Mouse (Mus musculus): Measurements from ENCODE around the gene Ddx60. TPM values are rescaled to one million over a fixed set of nuclear protein-coding genes. Genes with fewer than 3 reads are reported as not detected.
A peak's percentile ranks its signal among the peaks of the same experiment; 100 is the strongest.

The Ddx60 gene
- 0.42 and 0.43 TPM in 2 replicates for polyA plus RNA-seq (2015; fragmentation: Nextera tagmentation; extraction: Ambion mirVana)

DNA sequence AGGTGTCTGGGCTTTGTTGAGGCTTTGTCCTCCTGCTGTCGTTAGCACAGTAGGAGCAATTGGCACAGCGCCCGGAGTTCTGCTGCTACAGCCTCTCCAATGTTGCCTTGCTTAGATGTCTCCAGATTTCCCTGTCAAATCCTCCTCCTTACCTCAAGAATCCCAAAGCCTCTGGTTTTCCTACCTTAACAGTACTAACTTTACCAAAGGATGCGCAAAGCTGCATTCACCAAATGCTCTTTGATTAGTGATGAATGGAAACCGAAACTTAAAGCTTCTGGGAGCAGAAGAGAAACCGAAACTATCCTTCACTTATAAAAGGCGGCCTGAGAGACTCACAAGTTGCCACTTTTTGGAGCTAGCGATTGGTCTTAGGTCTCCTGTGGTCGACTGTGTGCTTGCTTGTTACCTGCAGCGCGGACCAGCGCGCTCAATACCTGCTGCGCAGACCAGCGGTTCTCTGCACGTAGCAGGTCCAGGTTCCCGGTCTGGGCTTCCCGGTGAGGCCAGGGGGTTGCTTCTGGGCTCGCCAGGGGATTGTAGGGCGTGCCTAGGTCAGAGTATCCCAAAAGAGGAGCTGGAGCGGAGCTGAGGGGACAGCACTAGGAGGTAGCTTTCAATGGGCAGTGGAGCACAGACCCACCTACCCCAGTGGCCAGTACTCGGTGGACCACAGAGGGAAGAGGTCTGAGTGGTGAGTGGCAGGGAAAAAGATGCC is at the start of gene Ddx60:
Gene Ddx60, plus strand, starts transcription at position 311 of the 718 bp plus-strand sequence.
- peaks cover 4% of the 10 kb centered on the region; the same call in 1 of the 2 replicates for H3K4me1 ChIP-seq
- H3K4me2 ChIP-seq (replicated peaks): peak within 1 kb of the TSS; percentile 84
- peak; percentile 51; the same call in 1 of the 2 replicates for ATAC-seq (ENCODE audit: low FRiP score, low read depth)
- WGBS: 9% methylated on average over 22 of the region's 22 CpGs
- peak within 1 kb of the TSS; percentile 54 for H3K4me3 ChIP-seq
- H3K9ac ChIP-seq: peak within 1 kb of the TSS; percentile 60
- H3K9me3 ChIP-seq: no peaks in the 10 kb centered on the region
- no peak within 1 kb of the TSS for H3K27ac ChIP-seq
- peaks cover 6% of the 10 kb centered on the region; the same call in 1 of the 2 replicates for H3K27me3 ChIP-seq
- H3K36me3 ChIP-seq: no peaks in the 10 kb centered on the region

DNA sequence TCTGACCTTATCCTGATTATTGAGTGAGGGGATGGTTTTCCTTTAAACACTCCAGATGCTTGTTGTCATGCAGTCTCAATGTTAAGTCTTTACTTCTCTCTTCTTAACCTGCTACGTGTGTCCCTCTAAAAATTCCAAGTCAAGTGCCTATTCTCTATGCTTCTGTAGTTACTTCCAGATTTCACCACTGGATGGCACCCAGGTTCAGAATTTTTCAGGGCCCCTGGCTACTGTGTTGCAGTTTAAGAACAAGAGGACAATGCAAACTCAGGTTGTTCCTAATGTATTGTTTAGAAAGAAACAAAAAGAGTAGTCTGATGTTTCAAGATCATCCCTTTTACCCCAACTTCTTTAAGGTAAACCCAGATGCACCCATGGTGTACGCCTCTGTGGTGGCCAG is 33.8 kb upstream of the Ddx60 start:
- H3K36me3 ChIP-seq: no peaks in the 10 kb centered on the region
- peak; percentile 66; the same call in 1 of the 2 replicates for ATAC-seq (ENCODE audit: low FRiP score, low read depth)
- H3K9me3 ChIP-seq: no peaks in the 10 kb centered on the region
- WGBS: 57% methylated on average over 2 of the region's 2 CpGs
- no peak overlapping the region for H3K9ac ChIP-seq
- no peaks in the 10 kb centered on the region for H3K27me3 ChIP-seq
- no peaks in the 10 kb centered on the region for H3K4me1 ChIP-seq
- no peak overlapping the region for H3K4me3 ChIP-seq
- H3K27ac ChIP-seq: no peak overlapping the region
- H3K4me2 ChIP-seq (replicated peaks): no peak overlapping the region

- Histone ChIP-seq H3K4me1 (no peaks in the 10 kb centered on the region), H3K27me3 (no peaks in the 10 kb centered on the region), H3K36me3 (no peaks in the 10 kb centered on the region), H3K27ac (no peak overlapping the region), H3K4me3 (no peak overlapping the region), H3K4me2 (replicated peaks) (no peak overlapping the region), H3K9ac (no peak overlapping the region), H3K9me3 (no peaks in the 10 kb centered on the region)
- no peak for ATAC-seq (ENCODE audit: low FRiP score, low read depth)
- 85% methylated on average over 1 of the region's 1 CpGs for WGBS
Observed at GRCm38 (mm10) chr8:61896742-61897141, 31.1 kb upstream of the Ddx60 start.

DNA sequence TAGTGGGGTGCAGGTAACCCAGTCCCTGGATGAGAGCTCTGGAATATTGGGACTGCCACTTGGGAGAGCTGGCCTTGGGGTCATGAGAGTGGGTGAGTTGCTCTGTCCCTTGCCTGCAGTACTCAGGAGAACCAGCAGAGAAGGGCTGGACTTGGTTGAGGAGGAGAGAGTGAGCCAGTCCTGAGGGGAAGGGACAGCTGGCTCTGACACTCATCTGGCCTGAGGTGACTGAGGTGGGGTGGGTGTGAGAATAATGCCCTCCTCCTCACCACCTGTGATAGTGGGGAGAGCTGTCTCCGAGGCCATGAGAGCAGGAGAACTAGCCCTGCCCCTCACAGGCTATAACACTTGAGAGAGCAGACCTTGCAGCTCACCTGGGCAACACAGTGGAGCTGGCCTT is 30.5 kb upstream of the Ddx60 start:
- Histone ChIP-seq H3K4me1 (no peaks in the 10 kb centered on the region), H3K4me3 (no peak overlapping the region), H3K27ac (no peak overlapping the region), H3K9me3 (no peaks in the 10 kb centered on the region), H3K36me3 (no peaks in the 10 kb centered on the region), H3K4me2 (replicated peaks) (no peak overlapping the region), H3K9ac (no peak overlapping the region), H3K27me3 (no peaks in the 10 kb centered on the region)
- ATAC-seq (ENCODE audit: low FRiP score, low read depth): no peak
- 57% methylated on average over 1 of the region's 1 CpGs for WGBS

GRCm38 (mm10) chr8:61901028-61901717 is 26.7 kb upstream of the Ddx60 start:
- ATAC-seq (ENCODE audit: low FRiP score, low read depth): no peak
- Histone ChIP-seq H3K27me3 (no peaks in the 10 kb centered on the region), H3K4me2 (replicated peaks) (no peak overlapping the region), H3K4me1 (no peaks in the 10 kb centered on the region), H3K27ac (no peak overlapping the region), H3K36me3 (no peaks in the 10 kb centered on the region), H3K9ac (no peak overlapping the region), H3K9me3 (no peaks in the 10 kb centered on the region), H3K4me3 (no peak overlapping the region)
- WGBS: 81% methylated on average over 6 of the region's 6 CpGs

DNA sequence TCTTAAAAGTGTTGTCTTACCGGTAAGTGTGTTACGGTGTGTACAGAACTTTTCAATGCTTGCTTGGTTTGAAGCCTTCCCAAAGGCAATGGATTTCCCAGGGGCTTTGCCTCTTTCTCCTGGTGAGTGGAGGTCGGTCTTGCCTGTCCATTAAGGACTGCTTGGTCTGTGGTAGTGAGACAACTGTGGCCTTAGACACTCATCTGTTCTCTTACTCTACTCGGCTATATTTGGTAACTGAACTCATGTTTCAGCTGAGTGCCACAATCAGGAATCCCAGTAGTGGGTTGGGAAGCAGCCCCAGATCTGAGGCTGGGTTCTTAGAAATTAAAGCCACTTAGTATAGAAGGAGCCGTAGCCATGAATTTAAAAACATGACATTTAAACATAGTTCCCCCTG is 25.4 kb upstream of the Ddx60 start, which contains the start of gene Palld:
Gene Palld, minus strand, starts transcription at position 170 of the 400 bp plus-strand sequence.
- Histone ChIP-seq H3K9me3 (no peaks in the 10 kb centered on the region), H3K9ac (no peak within 1 kb of the TSS), H3K4me3 (no peak within 1 kb of the TSS), H3K27me3 (no peaks in the 10 kb centered on the region), H3K4me1 (no peaks in the 10 kb centered on the region), H3K27ac (no peak within 1 kb of the TSS), H3K36me3 (no peaks in the 10 kb centered on the region), H3K4me2 (replicated peaks) (no peak within 1 kb of the TSS)
- 77% methylated on average over 5 of the region's 5 CpGs for WGBS
- ATAC-seq (ENCODE audit: low FRiP score, low read depth): no peak

DNA sequence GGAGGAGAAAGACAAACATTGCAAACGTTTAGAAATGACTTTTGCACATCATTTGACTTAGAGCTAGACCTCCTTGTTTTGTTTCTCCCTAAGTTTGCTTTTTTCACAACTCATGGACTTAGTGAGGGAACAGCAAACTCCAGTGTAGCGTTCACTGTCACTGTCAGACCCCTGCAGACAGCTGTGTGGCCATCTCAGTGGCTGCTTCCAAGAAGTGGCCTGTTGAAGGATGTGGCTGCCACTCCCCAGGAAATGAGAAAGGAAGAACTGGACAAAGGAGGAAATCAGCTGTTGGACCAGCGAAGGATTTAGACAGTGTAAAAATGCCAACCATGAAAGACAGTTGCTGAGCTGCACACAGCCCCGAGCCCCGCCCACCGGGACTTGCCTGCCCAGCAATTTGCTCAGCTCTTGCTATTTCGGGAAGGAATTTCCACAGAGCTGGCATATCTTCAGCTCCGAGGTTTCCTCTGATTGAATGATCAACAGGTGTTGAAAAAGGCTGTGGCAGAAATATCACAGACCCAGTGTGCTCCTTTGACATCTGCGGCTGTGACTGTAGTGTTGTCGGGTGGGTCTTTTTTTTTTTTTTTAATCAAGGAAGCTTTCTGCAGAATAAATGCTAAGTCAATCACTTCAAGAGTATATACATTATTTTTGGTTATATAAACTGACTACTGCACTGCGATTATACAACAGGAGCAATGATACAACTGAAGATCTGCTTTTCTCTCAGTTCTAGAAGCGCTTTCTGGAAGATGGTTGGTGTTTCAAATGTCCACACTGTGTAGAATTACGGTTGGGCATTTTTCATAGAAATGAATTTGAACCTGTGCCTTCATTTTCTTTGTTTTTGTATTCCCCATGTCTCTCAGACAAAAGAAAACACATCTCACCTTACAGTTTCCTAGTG is 19.3 kb upstream of the Ddx60 start:
- no peaks in the 10 kb centered on the region for H3K36me3 ChIP-seq
- H3K27me3 ChIP-seq: no peaks in the 10 kb centered on the region
- H3K27ac ChIP-seq: no peak overlapping the region
- H3K9ac ChIP-seq: no peak overlapping the region
- peak; percentile 87 for ATAC-seq (ENCODE audit: low FRiP score, low read depth)
- WGBS: 58% methylated on average over 13 of the region's 13 CpGs
- no peaks in the 10 kb centered on the region for H3K4me1 ChIP-seq
- no peak overlapping the region for H3K4me3 ChIP-seq
- H3K9me3 ChIP-seq: no peaks in the 10 kb centered on the region
- no peak overlapping the region for H3K4me2 ChIP-seq (replicated peaks)

- no peak for ATAC-seq (ENCODE audit: low FRiP score, low read depth)
- no peak overlapping the region for H3K27ac ChIP-seq
- no peaks in the 10 kb centered on the region for H3K27me3 ChIP-seq
- no peaks in the 10 kb centered on the region for H3K36me3 ChIP-seq
- no peaks in the 10 kb centered on the region for H3K9me3 ChIP-seq
- no peak overlapping the region for H3K4me2 ChIP-seq (replicated peaks)
- no peak overlapping the region for H3K9ac ChIP-seq
- 83% methylated on average over 3 of the region's 3 CpGs for WGBS
- H3K4me1 ChIP-seq: no peaks in the 10 kb centered on the region
- H3K4me3 ChIP-seq: no peak overlapping the region
Observed at GRCm38 (mm10) chr8:61909313-61909712, 18.6 kb upstream of the Ddx60 start.

- H3K36me3 ChIP-seq: no peaks in the 10 kb centered on the region
- no peak for ATAC-seq (ENCODE audit: low FRiP score, low read depth)
Observed at GRCm38 (mm10) chr8:61912817-61913216, 15.1 kb upstream of the Ddx60 start.

GRCm38 (mm10) chr8:61913957-61914356 is 13.9 kb upstream of the Ddx60 start:
- 82% methylated on average over 9 of the region's 9 CpGs for WGBS

More at GRCm38 (mm10) chr8:61912817-61913216, 15.1 kb upstream of the Ddx60 start:
- Histone ChIP-seq H3K4me2 (replicated peaks) (no peak overlapping the region), H3K27me3 (no peaks in the 10 kb centered on the region), H3K9ac (no peak overlapping the region), H3K4me1 (no peaks in the 10 kb centered on the region), H3K27ac (no peak overlapping the region), H3K4me3 (no peak overlapping the region), H3K9me3 (no peaks in the 10 kb centered on the region)
- 85% methylated on average over 5 of the region's 5 CpGs for WGBS

DNA sequence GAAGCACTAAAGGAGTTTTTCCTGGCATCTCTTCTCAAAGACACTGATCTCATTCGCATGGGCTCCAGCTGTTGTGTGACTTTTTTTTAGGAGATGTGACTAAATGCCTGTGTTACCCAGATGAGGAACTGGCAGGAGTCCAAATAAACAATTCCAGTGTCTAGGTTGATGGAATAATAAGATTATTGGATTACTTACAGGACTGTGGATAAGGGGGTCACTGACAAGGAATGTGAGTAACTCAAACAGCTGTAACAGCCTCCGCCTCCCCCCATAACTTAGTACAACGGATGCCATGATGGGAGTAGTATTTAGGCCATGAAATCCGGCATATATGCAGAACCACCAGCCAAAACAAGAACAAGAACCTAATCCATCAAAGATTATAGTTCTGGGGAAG is 10.6 kb upstream of the Ddx60 start:
- H3K4me1 ChIP-seq: peaks cover 6% of the 10 kb centered on the region; the same call in 1 of the 2 replicates
- H3K9me3 ChIP-seq: no peaks in the 10 kb centered on the region
- WGBS: 75% methylated on average over 4 of the region's 4 CpGs
- no peak overlapping the region for H3K27ac ChIP-seq
- no peaks in the 10 kb centered on the region for H3K27me3 ChIP-seq
- no peak overlapping the region for H3K9ac ChIP-seq
- no peak overlapping the region for H3K4me2 ChIP-seq (replicated peaks)
- H3K36me3 ChIP-seq: no peaks in the 10 kb centered on the region
- peak; percentile 72; the same call in 1 of the 2 replicates for ATAC-seq (ENCODE audit: low FRiP score, low read depth)
- no peak overlapping the region for H3K4me3 ChIP-seq

More at GRCm38 (mm10) chr8:61913957-61914356, 13.9 kb upstream of the Ddx60 start:
- ATAC-seq (ENCODE audit: low FRiP score, low read depth): no peak
- no peak overlapping the region for H3K9ac ChIP-seq
- no peak overlapping the region for H3K4me3 ChIP-seq
- no peaks in the 10 kb centered on the region for H3K9me3 ChIP-seq
- H3K27ac ChIP-seq: no peak overlapping the region
- H3K4me1 ChIP-seq: no peaks in the 10 kb centered on the region
- no peak overlapping the region for H3K4me2 ChIP-seq (replicated peaks)
- no peaks in the 10 kb centered on the region for H3K27me3 ChIP-seq
- H3K36me3 ChIP-seq: no peaks in the 10 kb centered on the region
